Mouse (Mus musculus) kidney, embryonic 14.5 days (tissue): ENCODE results near the gene Ccdc78. TPM values are rescaled to one million over a fixed set of nuclear protein-coding genes. Genes with fewer than 3 reads are reported as not detected.

Source experiments
- ATAC-seq: fragments of 200-750 bp; cut with Nextera tagmentation; 2 replicates; pipeline ENCODE4 v1.8.0; 2017; ENCODE audit warnings: moderate number of reproducible peaks, mild to moderate bottlenecking, moderate TSS enrichment, moderate library complexity; ENCODE audit not compliant: low FRiP score, low TSS enrichment
- H3K27ac ChIP-seq: fragments of 300-500 bp; sonication (generic); 2 replicates; pipeline ENCODE4 v1.5.1; 2014; ENCODE audit warnings: low read depth, mild to moderate bottlenecking, low read length, moderate library complexity, mixed read lengths
- H3K27me3 ChIP-seq: fragments of 300-500 bp; sonication (generic); 2 replicates; pipeline ENCODE4 v1.6.1; 2014; ENCODE audit warnings: mild to moderate bottlenecking, low read length; ENCODE audit not compliant: control insufficient read depth, insufficient read depth
- H3K36me3 ChIP-seq: fragments of 300-500 bp; sonication (generic); 2 replicates; pipeline ENCODE4 v1.6.1; 2014; ENCODE audit warnings: low read length, mixed read lengths; ENCODE audit not compliant: control insufficient read depth, insufficient read depth
- H3K4me1 ChIP-seq: fragments of 300-500 bp; sonication (generic); 2 replicates; pipeline ENCODE4 v1.6.1; 2014; ENCODE audit warnings: low read length, mixed read lengths; ENCODE audit not compliant: control insufficient read depth, insufficient read depth
- H3K4me2 ChIP-seq: fragments of 300-500 bp; sonication (generic); replicated peaks from 2 replicates; pipeline ENCODE4 v1.6.1; 2014; ENCODE audit warnings: low read depth, mild to moderate bottlenecking, low read length
- H3K4me3 ChIP-seq: fragments of 300-500 bp; sonication (generic); 2 replicates; pipeline ENCODE4 v1.5.1; 2014; ENCODE audit warnings: mild to moderate bottlenecking, low read length
- H3K9ac ChIP-seq: fragments of 300-500 bp; sonication (generic); 2 replicates; pipeline ENCODE4 v1.6.1; 2014; ENCODE audit warnings: low read depth, mild to moderate bottlenecking, low read length, moderate library complexity
- H3K9me3 ChIP-seq: fragments of 300-500 bp; sonication (generic); 2 replicates; pipeline ENCODE4 v1.6.1; 2016; ENCODE audit warnings: low read length; ENCODE audit not compliant: control insufficient read depth
- WGBS: fragments of 180-500 bp; shearing (Covaris S2); extraction: QIAGEN DNeasy Blood & Tissue Kit; methylation state at CpG from one replicate; pipeline ENCODE4 v1.1.7; 2014; 5-methylcytosine and 5-hydroxymethylcytosine counted together
- polyA plus RNA-seq: library from polyadenylated mRNA; unstranded; fragments of >200 nt; fragmentation: Nextera tagmentation; extraction: Ambion mirVana; gene quantifications from 2 replicates; pipeline ENCODE4 v1.2.1, GENCODE M21; 2014

Ccdc78 gene
- polyA plus RNA-seq, 1 experiment from 2014 or later = 0.32 TPM

DNA sequence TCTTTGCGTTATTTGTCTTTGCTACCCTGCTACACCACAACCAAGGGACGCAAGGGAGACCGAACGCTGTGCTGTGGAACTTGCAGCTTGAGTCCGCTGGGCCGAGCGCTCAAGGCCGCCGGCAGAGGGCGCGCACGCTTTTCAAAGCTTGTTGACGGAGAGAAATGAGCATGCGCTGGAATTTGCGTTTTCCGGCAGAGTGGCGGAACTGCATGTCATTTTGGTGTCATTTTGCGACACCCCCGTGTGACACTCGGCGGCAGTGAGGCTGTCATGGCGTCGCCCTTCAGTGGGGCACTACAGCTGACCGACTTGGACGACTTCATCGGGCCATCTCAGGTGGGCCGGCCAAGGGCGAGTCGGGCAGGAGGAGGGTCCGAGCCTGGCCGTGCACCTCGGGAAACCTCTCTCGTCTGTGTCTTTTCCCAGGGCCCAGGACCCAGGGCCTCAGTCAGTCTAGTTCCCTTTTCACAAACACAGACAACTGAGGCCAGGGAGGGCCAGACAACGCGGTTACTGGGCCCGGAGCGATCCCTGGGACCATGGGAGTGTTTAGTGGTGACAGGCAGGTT, 12.7 kb upstream of the Ccdc78 start, which contains the start of gene Narfl:
TSS of gene Narfl (plus strand) at position 228 of the 572 bp plus-strand sequence.
- Histone ChIP-seq H3K4me2 (peak within 1 kb of the TSS; percentile 75), H3K9ac (peak within 1 kb of the TSS; percentile 80), H3K27ac (no peak within 1 kb of the TSS), H3K36me3 (peaks cover 15% of the 10 kb centered on the region; the same call in 1 of the 2 replicates), H3K4me3 (peak within 1 kb of the TSS; percentile 75), H3K27me3 (no peaks in the 10 kb centered on the region), H3K9me3 (no peaks in the 10 kb centered on the region), H3K4me1 (peaks cover 6% of the 10 kb centered on the region)
- ATAC-seq = peak; percentile 88
- under 1% methylated on average over 37 of the region's 37 CpGs for WGBS

DNA sequence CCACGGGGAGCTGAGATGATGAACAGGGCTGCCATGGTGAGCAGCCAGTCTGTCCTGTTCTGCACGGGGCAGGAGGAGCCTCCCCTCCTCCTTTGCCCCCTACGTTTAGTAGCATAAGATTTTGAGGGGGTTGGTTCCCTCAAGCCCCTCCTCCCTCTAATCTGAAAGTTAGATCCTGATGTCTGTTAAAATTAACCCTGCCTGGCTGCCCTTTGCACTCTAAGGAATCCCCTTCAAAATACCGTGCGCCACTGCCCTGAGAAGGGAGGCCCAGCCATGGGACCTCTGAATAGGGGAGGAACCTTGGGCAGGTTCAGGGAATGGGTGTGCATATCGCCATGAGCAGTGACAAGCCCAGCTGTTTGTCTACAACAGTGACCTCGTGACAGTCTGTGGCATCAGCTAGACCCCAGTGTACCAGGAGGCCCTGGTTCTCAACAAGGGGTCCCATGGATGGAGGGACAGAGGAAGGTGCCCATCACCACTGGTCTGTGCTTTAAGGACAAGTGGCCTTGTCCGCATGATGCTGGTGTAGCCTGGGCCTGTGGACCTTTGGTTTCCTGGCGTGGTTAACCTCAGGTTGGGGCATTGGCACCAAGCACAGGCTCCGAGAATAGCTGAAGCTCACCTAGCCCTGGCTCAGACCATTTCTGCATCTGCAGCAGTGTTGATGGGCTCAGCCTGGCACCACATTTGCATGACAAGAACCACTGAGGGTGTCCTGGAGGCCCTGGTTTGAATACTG, 10.9 kb upstream of the Ccdc78 start:
- Histone ChIP-seq H3K9ac (peak overlapping the region; percentile 4; the same call in 1 of the 2 replicates), H3K27me3 (no peaks in the 10 kb centered on the region), H3K4me2 (no peak overlapping the region), H3K4me1 (peaks cover 6% of the 10 kb centered on the region), H3K9me3 (no peaks in the 10 kb centered on the region), H3K36me3 (peaks cover 21% of the 10 kb centered on the region; the same call in 1 of the 2 replicates), H3K27ac (no peak overlapping the region), H3K4me3 (no peak overlapping the region)
- ATAC-seq = no peak
- WGBS = 75% methylated on average over 10 of the region's 10 CpGs

DNA sequence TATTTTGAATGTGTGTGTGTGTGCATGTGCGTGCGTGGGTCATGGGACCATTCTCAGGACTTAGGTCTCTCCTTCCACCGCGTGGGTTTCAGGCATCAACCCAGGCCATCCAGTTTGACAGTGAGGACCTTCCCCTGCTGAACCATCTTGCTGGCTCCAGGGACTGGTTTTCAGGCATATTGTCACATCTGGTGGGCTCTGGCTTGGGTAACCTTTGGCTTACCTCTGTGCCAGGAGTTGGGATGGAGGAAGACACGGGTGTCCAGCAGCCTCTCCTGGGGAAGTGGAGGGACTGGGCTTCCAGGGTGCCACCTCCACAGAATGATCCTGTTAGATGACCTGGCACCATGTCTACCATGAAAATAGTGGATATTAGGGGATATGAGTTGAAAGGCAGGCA, 8.4 kb upstream of the Ccdc78 start:
- Histone ChIP-seq H3K36me3 (peaks cover 44% of the 10 kb centered on the region), H3K4me3 (no peak overlapping the region), H3K27me3 (no peaks in the 10 kb centered on the region), H3K9ac (no peak overlapping the region), H3K9me3 (no peaks in the 10 kb centered on the region), H3K4me2 (no peak overlapping the region), H3K4me1 (peaks cover 6% of the 10 kb centered on the region), H3K27ac (no peak overlapping the region)
- WGBS = 91% methylated on average over 5 of the region's 5 CpGs
- ATAC-seq = no peak

DNA sequence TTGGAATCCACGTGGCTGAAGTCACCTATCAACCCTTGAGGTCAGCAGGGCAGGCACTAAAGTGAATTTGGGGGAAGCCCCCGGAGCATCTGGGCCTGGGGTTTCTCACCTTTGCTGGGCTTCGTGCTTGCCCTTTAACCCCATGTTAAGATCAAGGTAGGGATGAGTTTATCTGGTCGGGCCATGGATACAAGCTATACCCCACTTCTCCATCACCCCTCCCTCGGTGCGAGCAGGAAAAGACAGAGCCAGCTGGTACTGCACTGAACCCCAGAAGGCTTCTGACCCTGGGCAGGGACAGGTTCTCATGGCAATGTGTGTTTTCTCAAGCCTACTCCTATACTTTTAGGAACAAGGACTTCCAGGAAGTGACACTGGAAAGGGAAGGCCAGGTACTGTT, 5.0 kb upstream of the Ccdc78 start:
- Histone ChIP-seq H3K9me3 (no peaks in the 10 kb centered on the region), H3K4me2 (no peak overlapping the region), H3K27me3 (no peaks in the 10 kb centered on the region), H3K36me3 (peaks cover 54% of the 10 kb centered on the region), H3K27ac (no peak overlapping the region), H3K4me1 (peaks cover 12% of the 10 kb centered on the region), H3K9ac (no peak overlapping the region), H3K4me3 (no peak overlapping the region)
- ATAC-seq = no peak
- 80% methylated on average over 6 of the region's 6 CpGs for WGBS

DNA sequence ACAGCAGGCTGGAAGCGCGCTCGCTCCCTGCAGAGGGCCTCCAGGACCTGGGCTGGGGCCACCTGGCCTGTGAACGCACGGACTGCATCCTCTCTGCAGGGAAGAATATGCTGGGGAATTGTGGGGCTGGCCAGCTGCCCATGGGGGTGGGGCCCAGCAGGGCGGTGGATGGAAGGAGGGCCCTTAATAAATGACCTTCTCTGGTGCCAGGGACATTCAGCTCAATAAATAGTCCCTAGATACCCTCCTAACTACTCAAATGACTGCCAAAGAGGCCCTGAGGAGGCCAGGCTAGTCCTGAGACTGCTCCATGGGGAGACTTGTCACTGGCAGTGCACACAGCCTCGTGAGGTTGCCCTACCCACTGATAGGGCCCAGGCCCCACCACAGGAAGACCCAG, 3.3 kb upstream of the Ccdc78 start:
- Histone ChIP-seq H3K4me3 (no peak overlapping the region), H3K36me3 (peaks cover 52% of the 10 kb centered on the region), H3K9ac (no peak overlapping the region), H3K27me3 (no peaks in the 10 kb centered on the region), H3K4me2 (no peak overlapping the region), H3K4me1 (peaks cover 12% of the 10 kb centered on the region), H3K27ac (no peak overlapping the region), H3K9me3 (no peaks in the 10 kb centered on the region)
- no peak for ATAC-seq
- whole genome bisulfite sequencing = 93% methylated on average over 7 of the region's 7 CpGs

DNA sequence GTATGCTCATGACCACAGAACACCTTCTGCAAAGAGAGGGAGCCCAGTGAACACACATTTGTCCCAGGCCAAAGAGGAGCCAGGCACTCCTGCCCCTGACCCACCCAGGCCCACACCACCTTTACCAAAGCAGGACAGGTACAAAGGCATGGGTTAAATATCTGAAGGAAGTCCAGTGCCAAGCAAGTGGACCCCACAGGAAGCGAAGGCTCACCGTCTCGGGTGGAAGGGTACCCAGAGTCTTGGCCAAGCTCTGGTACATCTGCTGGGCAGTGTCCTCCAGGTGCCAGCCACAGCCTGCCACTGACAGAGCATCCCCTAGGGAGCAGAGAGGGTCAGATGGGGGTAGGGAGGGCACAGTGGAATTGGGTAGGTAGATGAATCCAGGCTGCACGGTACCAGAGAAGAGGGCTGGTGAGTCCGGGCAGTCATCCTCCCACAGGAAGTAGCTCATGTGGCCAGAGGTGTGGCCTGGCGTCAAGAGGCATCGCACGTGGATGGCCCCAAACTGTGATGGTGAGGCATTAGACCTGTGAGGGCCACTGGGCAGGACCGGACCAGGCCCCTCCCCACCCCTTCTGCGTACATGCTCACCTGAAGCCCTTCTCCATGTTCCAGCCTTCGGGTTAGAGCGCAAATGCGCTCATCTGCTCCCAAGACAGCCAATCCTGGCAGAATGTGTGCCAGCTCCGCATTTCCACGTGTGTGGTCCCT, 2.4 kb upstream of the Ccdc78 start:
- Histone ChIP-seq H3K9me3 (no peaks in the 10 kb centered on the region), H3K9ac (peak overlapping the region; percentile 65; the same call in 1 of the 2 replicates), H3K4me2 (peak overlapping the region; percentile 57), H3K27me3 (no peaks in the 10 kb centered on the region), H3K27ac (no peak overlapping the region), H3K36me3 (peaks cover 47% of the 10 kb centered on the region), H3K4me3 (peak overlapping the region; percentile 58), H3K4me1 (peaks cover 12% of the 10 kb centered on the region)
- WGBS = 75% methylated on average over 15 of the region's 15 CpGs
- ATAC-seq = 0 out of 2 replicates have a peak, but pooled peaks have one; percentile 10

DNA sequence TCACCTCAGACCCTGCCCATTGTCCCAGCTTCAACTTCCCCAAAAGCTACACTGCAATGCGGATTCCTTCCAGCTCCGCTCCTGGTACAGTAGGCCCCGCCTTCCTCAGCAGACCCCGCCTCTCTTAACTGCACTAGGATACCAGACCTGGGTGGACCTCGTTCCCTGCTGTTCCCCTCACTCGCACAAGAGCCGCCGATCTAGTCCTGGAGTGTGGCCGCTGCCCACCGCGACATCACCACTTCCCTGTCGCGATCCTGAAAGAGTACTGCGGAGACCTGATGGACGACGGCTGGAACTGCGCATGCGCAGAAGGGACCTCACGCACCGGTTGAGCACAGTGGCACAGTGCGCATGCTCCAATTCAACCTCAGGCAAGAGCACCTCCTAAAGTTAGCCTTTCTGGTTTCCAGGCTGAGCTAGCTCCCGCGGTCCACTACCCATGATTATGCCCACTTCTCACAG, 1.1 kb upstream of the Ccdc78 start, which contains the start of gene Haghl:
TSS of gene Haghl (minus strand) at position 393 of the 465 bp plus-strand sequence.
- H3K27ac ChIP-seq = peak within 1 kb of the TSS; percentile 65; the same call in 1 of the 2 replicates
- WGBS = under 1% methylated on average over 23 of the region's 23 CpGs
- ATAC-seq = peak; percentile 89
- peaks cover 12% of the 10 kb centered on the region for H3K4me1 ChIP-seq
- peak within 1 kb of the TSS; percentile 58 for H3K4me3 ChIP-seq
- peak within 1 kb of the TSS; percentile 65 for H3K9ac ChIP-seq
- H3K4me2 ChIP-seq = peak within 1 kb of the TSS; percentile 57
- peaks cover 52% of the 10 kb centered on the region for H3K36me3 ChIP-seq
- H3K9me3 ChIP-seq = no peaks in the 10 kb centered on the region
- H3K27me3 ChIP-seq = no peaks in the 10 kb centered on the region

DNA sequence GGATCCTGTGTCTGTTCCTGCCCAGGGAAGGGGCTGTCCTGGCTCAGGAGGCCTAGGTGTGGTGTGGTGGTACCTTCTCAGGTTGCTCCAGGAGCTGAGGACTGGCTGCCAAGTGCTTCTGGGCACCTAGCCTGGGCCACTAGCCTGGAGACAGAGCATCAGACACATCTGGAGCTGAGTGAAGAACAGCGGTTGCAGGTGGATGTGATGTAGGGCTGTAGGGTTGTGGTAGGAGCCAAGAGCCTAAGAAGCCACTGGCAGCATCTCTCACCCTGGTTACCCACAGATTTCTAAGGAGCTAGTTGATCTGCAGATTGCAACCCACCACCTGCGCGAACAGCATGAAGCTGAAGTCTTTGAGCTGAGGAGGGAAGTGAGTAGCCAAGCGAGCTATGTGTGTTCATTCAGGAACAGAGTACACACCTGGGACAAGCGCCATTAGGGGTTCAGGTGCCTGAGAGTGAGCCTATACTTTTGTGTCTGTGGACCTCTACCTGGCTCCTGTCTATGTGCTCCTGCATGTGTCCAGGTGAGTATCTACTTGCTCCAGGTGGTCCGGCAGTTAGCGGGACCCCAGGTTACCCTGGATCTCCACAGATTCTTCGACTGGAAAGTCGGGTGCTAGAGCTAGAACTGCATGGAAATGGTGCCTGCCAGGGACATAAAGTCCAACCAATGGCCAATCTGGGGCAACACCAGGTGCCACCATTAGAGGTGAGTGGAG, 563 bp downstream of the Ccdc78 start:
- Histone ChIP-seq H3K4me3 (no peak overlapping the region), H3K36me3 (peaks cover 39% of the 10 kb centered on the region), H3K9ac (no peak overlapping the region), H3K9me3 (no peaks in the 10 kb centered on the region), H3K27ac (no peak overlapping the region), H3K4me1 (peaks cover 22% of the 10 kb centered on the region), H3K4me2 (no peak overlapping the region), H3K27me3 (no peaks in the 10 kb centered on the region)
- ATAC-seq = no peak
- 92% methylated on average over 9 of the region's 9 CpGs for WGBS
